In genomic region chr7:83558741-83559280, GRCm38 (mm10) we compare ENCODE assay signal across 20 mouse cellular contexts. TPM values are rescaled to one million over a fixed set of nuclear protein-coding genes. Genes with fewer than 3 reads are reported as not detected.
"Had no signal": no experiment of that assay in that cellular context is flagged by ENCODE, and none has a peak within 500 bp of the region (broad histone marks: within the 10 kb centered on the region; RNA-seq: fewer than 3 reads in every experiment).

No protein-coding gene starts in this region.

- ATAC-seq: intestine, embryonic 16.5 days; liver, embryonic 12.5 days had no signal

- DNase-seq: kidney, adult 18-20 months; kidney, postnatal 10 days; kidney, postnatal 4 days; left cerebral cortex, postnatal 4 days; liver; lung, adult 18-20 months; lung, postnatal 4 days; midbrain, embryonic 14.5 days; right cerebral cortex, adult 18-20 months; right cerebral cortex, postnatal 14 days; right cerebral cortex, postnatal 4 days; thymus, adult 2 months; thymus, postnatal 14 days; thymus, postnatal 4 days had no signal

- H3K27me3 ChIP-seq: limb, embryonic 13.5 days; liver, embryonic 12.5 days; liver, embryonic 15.5 days had no signal

- H3K9me3 ChIP-seq: limb, embryonic 13.5 days; liver, embryonic 12.5 days; liver, embryonic 15.5 days had no signal

- H3K36me3 ChIP-seq: limb, embryonic 13.5 days; liver, embryonic 12.5 days; liver, embryonic 15.5 days had no signal

- H3K4me1 ChIP-seq: limb, embryonic 13.5 days; liver, embryonic 12.5 days; liver, embryonic 15.5 days had no signal

- H3K4me3 ChIP-seq: limb, embryonic 13.5 days; liver, embryonic 12.5 days; liver, embryonic 15.5 days had no signal

- H3K27ac ChIP-seq: limb, embryonic 13.5 days; liver, embryonic 12.5 days; liver, embryonic 15.5 days; stomach, postnatal 0 days had no signal

RNA-seq across cellular contexts. Expression of gene Tmc3, which starts 25.9 kb away (rescaled TPM):
- polyA plus RNA-seq: lung, embryonic 16.5 days had no signal
